Mouse (Mus musculus): ENCODE measurements around the gene Hydin. TPM values are rescaled to one million over a fixed set of nuclear protein-coding genes. Genes with fewer than 3 reads are reported as not detected.

Gene Hydin
- polyA plus RNA-seq, 1 experiment: 0.74 TPM

- DNase-seq (ENCODE audit: extremely low spot score in 1 of 2, low spot score in 1 of 2): no peak
Observed at GRCm38 (mm10) chr8:110431340-110431739, 164.6 kb downstream of the Hydin start.

- DNase-seq (ENCODE audit: extremely low spot score in 1 of 2, low spot score in 1 of 2): no peak
Observed at GRCm38 (mm10) chr8:110440528-110440927, 173.8 kb downstream of the Hydin start.

- DNase-seq (ENCODE audit: extremely low spot score in 1 of 2, low spot score in 1 of 2): no peak
Observed at GRCm38 (mm10) chr8:110444276-110444675, 177.5 kb downstream of the Hydin start.

GRCm38 (mm10) chr8:110450463-110450862, 183.7 kb downstream of the Hydin start:
- DNase-seq (ENCODE audit: extremely low spot score in 1 of 2, low spot score in 1 of 2): no peak

- DNase-seq (ENCODE audit: extremely low spot score in 1 of 2, low spot score in 1 of 2): no peak
Observed at GRCm38 (mm10) chr8:110454466-110454865, 187.7 kb downstream of the Hydin start.

- no peak for DNase-seq (ENCODE audit: extremely low spot score in 1 of 2, low spot score in 1 of 2)
Observed at GRCm38 (mm10) chr8:110457424-110457823, 190.6 kb downstream of the Hydin start.

GRCm38 (mm10) chr8:110462627-110463208, 195.9 kb downstream of the Hydin start:
- no peak for DNase-seq (ENCODE audit: extremely low spot score in 1 of 2, low spot score in 1 of 2)

GRCm38 (mm10) chr8:110463773-110464460, 197.1 kb downstream of the Hydin start:
- no peak for DNase-seq (ENCODE audit: extremely low spot score in 1 of 2, low spot score in 1 of 2)

GRCm38 (mm10) chr8:110465606-110466005, 198.8 kb downstream of the Hydin start:
- peak in 1 of 2 experiments; percentile 26 for DNase-seq (ENCODE audit: extremely low spot score in 1 of 2, low spot score in 1 of 2)

GRCm38 (mm10) chr8:110477256-110477655, 210.5 kb downstream of the Hydin start:
- DNase-seq (ENCODE audit: extremely low spot score in 1 of 2, low spot score in 1 of 2): no peak

- peak; percentile 14 to 83 for DNase-seq (ENCODE audit: extremely low spot score in 1 of 2, low spot score in 1 of 2)
Observed at GRCm38 (mm10) chr8:110478576-110478975, 211.8 kb downstream of the Hydin start.

- no peak for DNase-seq (ENCODE audit: extremely low spot score in 1 of 2, low spot score in 1 of 2)
Observed at GRCm38 (mm10) chr8:110479401-110479800, 212.6 kb downstream of the Hydin start.

- no peak for DNase-seq (ENCODE audit: extremely low spot score in 1 of 2, low spot score in 1 of 2)
Observed at GRCm38 (mm10) chr8:110482275-110482674, 215.5 kb downstream of the Hydin start.

GRCm38 (mm10) chr8:110485234-110485633, 218.5 kb downstream of the Hydin start:
- no peak for DNase-seq (ENCODE audit: extremely low spot score in 1 of 2, low spot score in 1 of 2)

- DNase-seq (ENCODE audit: extremely low spot score in 1 of 2, low spot score in 1 of 2): no peak
Observed at GRCm38 (mm10) chr8:110486020-110486419, 219.2 kb downstream of the Hydin start.

GRCm38 (mm10) chr8:110487644-110488043, 220.9 kb downstream of the Hydin start:
- no peak for DNase-seq (ENCODE audit: extremely low spot score in 1 of 2, low spot score in 1 of 2)

GRCm38 (mm10) chr8:110489344-110489743, 222.6 kb downstream of the Hydin start:
- DNase-seq (ENCODE audit: extremely low spot score in 1 of 2, low spot score in 1 of 2): no peak

GRCm38 (mm10) chr8:110491118-110491517, 224.3 kb downstream of the Hydin start:
- DNase-seq (ENCODE audit: extremely low spot score in 1 of 2, low spot score in 1 of 2): no peak

GRCm38 (mm10) chr8:110496286-110496685, 229.5 kb downstream of the Hydin start:
- DNase-seq (ENCODE audit: extremely low spot score in 1 of 2, low spot score in 1 of 2): no peak

GRCm38 (mm10) chr8:110500253-110500652, 233.5 kb downstream of the Hydin start:
- DNase-seq (ENCODE audit: extremely low spot score in 1 of 2, low spot score in 1 of 2): no peak

- DNase-seq (ENCODE audit: extremely low spot score in 1 of 2, low spot score in 1 of 2): no peak
Observed at GRCm38 (mm10) chr8:110500661-110501060, 233.9 kb downstream of the Hydin start.

GRCm38 (mm10) chr8:110501330-110501729, 234.6 kb downstream of the Hydin start:
- no peak for DNase-seq (ENCODE audit: extremely low spot score in 1 of 2, low spot score in 1 of 2)

All from frontal cortex, adult 2 months (tissue).